Mouse (Mus musculus): ENCODE results near the gene Olfr523. TPM values are rescaled to one million over a fixed set of nuclear protein-coding genes. Genes with fewer than 3 reads are reported as not detected.
"Not testable (repeated sequence)": the region's sequence is repeated elsewhere in the genome, so short reads cannot be mapped to it uniquely, and the experiment has no call there.

The Olfr523 gene
- total RNA-seq (2021) = not detected
- long read RNA-seq, experiment 1 = 0 reads
- long read RNA-seq, experiment 2 = 0 reads

DNA sequence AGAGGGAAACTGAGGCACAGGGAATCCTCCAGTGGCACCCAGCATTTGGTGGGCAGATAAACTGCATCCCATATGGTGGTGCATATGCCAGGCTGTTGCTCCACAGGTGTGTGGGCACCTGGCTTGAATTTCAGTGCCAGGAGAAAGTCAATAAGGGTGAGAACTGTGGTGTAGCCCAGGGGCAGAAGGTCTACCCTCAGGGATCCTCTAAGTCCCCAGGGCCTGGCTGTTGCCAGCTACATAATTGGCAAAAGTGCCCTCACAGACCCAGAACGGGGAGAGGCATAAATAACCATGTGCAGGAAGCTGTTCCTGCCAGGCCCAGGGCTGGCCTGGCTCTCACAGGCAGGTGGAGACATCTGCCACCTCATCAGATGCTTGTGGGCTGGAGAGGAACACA is at the start of gene Olfr523:
Olfr523 (plus strand) TSS at position 282 of the 400 bp plus-strand sequence.
- no peak for DNase-seq
- no peak within 1 kb of the TSS for H3K27ac ChIP-seq
- TF ChIP-seq CTCF (IDR thresholded peaks at IDR 0.05) = no peak
- no peak within 1 kb of the TSS for H3K4me3 ChIP-seq
- intact Hi-C loops (cut with DNase I) = no loop called here

DNA sequence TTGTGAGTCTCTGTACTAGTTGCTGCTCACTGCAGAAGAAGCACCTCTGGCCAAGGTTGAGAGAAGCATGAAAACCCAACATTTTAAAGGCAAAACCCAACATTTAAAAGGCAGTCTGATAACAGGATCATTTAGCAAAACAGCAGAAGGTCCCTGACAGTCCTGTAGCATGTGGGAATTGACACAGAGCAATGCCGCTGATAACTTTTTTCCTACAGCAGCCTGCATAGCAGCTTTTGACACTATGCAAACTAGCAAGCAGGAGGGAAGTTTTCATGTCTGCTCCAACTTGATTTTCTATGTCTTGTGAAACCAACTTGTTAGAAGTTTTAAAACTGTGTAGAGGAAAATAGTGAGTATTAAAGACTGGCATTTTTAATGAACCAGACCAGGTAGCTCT is 48.6 kb upstream of the Olfr523 start:
- no peak for DNase-seq
- intact Hi-C loops (cut with DNase I) = loop anchor here (10.0 kb wide), 1 partner anchor 1200 kb away; no protein-coding TSS in a partner anchor
- H3K4me3 ChIP-seq = no peak overlapping the region
- no peak overlapping the region for H3K27ac ChIP-seq
- no peak for TF ChIP-seq CTCF (IDR thresholded peaks at IDR 0.05)

DNA sequence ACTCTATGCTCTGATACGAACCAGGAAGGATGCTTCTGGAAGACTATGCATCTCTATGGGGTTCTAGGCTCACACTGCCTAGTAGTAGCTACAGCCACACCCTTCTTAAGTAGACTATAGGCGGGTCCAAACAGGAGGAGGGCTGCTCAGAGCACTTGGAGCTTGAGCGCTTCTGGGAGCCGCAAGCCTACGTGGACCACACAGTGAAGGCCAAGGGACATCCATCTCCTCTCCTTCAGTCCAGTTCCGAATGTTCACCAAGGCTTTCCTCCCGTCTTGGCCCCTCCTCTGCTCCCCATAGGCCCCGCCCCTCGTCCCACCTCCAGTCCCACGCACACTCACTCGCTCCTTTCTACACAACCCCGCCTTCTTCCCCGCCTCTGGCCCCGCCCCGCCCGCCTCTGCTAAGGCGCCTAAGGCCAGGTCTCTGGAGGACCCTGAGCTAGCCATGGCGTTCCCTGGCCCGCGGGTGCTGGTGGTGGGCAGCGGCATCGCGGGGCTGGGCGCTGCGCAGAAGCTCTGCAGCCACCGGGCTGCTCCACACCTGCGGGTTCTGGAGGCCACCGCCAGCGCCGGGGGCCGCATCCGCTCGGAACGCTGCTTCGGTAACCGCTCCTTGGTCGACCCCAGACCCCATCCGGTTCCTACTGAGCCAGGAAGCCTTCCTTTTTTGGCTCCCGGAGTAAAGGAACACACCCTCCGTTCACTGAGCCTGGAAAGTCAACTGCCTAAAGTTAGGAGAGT is 47.6 kb upstream of the Olfr523 start:
- peak; percentile 96 for DNase-seq
- Histone ChIP-seq H3K27ac (peak overlapping the region; percentile 92), H3K4me3 (peak overlapping the region; percentile 95)
- intact Hi-C loops (cut with DNase I) = loop anchor here (10.0 kb wide), 1 partner anchor 1201 kb away; no protein-coding TSS in a partner anchor
- no peak for TF ChIP-seq CTCF (IDR thresholded peaks at IDR 0.05)

DNA sequence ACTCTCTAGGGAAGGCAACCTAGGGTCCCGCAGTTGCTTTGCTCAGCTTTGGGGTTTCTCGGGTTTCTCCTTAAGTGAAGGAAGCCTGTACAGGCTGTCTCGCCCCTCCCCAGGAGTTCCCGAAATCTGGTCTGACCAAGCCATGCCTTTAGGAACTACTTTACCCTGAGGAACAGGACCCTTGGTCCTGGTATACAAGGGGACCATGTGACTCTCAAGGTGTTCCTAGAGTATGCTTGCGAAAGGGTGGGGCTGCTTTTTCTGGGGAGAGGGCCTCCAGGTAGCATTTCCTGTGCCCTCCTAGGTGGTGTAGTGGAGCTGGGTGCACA is 47.0 kb upstream of the Olfr523 start:
- intact Hi-C loops (cut with DNase I) = loop anchor here (10.0 kb wide), 1 partner anchor 1201 kb away; no protein-coding TSS in a partner anchor
- Histone ChIP-seq H3K4me3 (peak overlapping the region; percentile 95), H3K27ac (peak overlapping the region; percentile 92)
- no peak for DNase-seq
- TF ChIP-seq CTCF (IDR thresholded peaks at IDR 0.05) = no peak

DNA sequence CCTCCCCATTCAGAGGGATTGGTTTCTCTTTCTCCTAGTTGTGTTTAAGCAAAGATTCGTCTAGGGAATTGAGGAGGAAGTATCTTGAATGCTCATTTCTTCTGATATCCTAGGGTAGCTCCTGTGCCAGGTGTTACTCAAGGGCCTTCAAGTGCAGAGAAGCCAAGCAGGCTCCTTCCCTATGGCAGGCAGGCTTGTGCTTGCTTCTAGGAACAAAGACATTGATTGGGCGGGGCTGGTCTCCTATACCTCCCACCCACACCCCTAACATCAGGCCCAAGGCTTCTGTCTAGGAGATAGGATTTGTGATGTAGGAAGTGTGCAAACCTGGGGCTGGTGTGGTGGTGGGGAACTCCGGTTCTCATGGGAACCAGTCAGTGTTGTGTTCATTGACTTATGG is 46.1 kb upstream of the Olfr523 start:
- Histone ChIP-seq H3K27ac (peak overlapping the region; percentile 16; the same call in 1 of the 2 replicates), H3K4me3 (peak overlapping the region; percentile 9; the same call in 1 of the 2 replicates)
- TF ChIP-seq CTCF (IDR thresholded peaks at IDR 0.05) = no peak
- no peak for DNase-seq
- intact Hi-C loops (cut with DNase I) = loop anchor here (10.0 kb wide), 1 partner anchor 1202 kb away; no protein-coding TSS in a partner anchor

DNA sequence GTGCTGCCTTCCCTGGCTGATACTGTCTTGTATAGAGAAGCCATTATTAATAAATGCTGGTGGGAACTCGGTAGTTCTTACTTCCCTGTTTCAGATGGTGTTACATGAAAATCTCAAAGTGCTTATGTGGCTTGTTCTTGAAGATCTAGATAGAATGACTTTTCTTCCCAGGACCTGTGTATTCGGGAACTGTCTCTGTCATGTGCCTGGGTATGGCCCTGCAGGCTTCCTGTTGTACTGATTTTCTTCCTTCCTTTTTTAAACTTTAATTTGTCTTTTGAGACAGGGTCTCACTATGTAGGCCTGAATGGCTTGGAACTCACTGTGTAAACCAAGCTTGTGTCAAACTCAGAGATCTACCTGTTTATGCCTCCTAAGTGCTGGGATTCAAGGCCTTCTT is 45.1 kb upstream of the Olfr523 start:
- no peak for TF ChIP-seq CTCF (IDR thresholded peaks at IDR 0.05)
- intact Hi-C loops (cut with DNase I) = loop anchor here (10.0 kb wide), 1 partner anchor 1203 kb away; no protein-coding TSS in a partner anchor
- DNase-seq = no peak
- no peak overlapping the region for H3K27ac ChIP-seq
- no peak overlapping the region for H3K4me3 ChIP-seq

DNA sequence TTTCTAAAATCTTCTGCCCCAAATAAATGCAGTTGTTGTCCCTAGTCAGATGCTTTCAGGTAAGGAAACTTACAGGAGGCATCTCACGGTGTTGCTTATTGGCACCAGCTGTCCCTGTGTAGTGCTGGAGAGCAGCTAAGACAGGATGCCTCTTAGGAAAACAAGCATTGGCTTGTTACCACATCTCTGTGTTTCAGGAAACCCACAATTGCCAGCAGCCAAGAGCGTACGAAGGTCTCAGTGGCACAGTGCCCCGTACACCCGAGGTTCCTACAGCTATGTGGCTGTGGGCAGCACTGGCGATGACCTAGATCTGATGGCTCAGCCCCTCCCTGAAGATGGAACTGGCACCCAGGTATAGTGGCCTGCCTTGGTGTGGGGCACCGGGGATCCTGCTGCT is 40.8 kb upstream of the Olfr523 start:
- H3K27ac ChIP-seq; H3K4me3 ChIP-seq; DNase-seq; intact Hi-C loops (cut with DNase I): not testable (repeated sequence)

DNA sequence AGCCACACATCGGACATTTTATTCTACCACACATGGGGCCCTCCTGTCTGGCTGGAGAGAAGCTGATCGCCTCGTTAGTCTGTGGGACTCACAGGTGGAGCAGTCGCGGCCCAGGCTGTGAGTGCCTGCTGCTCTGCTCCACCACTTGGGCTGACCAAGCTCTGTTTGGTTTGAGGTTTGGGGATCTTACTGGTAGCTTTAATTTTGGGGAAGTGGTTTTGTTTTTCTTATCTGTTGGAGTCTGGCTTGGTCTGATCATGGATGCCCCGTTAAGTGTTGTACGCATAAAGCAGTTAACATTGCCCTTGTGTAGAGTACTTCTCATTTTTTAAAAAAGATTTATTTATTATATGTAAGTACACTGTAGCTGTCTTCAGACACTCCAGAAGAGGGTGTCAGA is 39.0 kb upstream of the Olfr523 start:
- H3K27ac ChIP-seq; H3K4me3 ChIP-seq; DNase-seq; intact Hi-C loops (cut with DNase I): not testable (repeated sequence)

DNA sequence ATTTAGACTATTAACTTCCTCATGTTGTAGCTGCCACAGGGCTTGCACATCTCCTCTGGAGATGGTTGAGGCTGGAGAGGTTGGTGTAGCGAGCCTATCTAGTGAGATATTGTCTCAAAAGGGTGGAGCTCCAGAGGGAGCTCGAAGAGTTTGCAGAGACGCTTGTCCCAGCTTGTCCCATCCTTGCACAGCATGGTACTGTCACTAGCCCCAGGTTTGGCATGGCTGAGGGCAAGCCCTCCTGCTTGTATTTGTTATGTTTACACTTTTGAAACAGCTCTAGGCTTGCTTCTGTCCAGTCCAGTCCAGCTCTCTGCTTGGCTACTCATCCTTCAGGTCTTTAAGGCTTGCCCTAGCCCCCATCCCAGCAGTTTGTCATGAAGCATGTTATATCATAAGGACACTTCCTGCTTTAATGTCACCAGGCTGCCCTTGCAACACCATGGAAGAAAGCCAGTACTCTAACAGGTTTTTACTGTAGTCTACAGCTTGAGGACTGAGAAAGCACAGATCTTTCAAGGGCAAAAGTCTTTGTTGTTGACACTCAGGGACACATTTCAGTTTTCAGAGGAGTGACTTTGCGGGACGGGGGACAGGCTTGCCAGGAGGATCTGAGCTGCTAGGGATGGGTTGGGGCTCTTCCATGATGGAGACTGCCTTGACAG is 37.8 kb upstream of the Olfr523 start:
- intact Hi-C loops (cut with DNase I) = no loop called here
- TF ChIP-seq CTCF (IDR thresholded peaks at IDR 0.05) = no peak
- DNase-seq = no peak
- no peak overlapping the region for H3K27ac ChIP-seq
- no peak overlapping the region for H3K4me3 ChIP-seq

DNA sequence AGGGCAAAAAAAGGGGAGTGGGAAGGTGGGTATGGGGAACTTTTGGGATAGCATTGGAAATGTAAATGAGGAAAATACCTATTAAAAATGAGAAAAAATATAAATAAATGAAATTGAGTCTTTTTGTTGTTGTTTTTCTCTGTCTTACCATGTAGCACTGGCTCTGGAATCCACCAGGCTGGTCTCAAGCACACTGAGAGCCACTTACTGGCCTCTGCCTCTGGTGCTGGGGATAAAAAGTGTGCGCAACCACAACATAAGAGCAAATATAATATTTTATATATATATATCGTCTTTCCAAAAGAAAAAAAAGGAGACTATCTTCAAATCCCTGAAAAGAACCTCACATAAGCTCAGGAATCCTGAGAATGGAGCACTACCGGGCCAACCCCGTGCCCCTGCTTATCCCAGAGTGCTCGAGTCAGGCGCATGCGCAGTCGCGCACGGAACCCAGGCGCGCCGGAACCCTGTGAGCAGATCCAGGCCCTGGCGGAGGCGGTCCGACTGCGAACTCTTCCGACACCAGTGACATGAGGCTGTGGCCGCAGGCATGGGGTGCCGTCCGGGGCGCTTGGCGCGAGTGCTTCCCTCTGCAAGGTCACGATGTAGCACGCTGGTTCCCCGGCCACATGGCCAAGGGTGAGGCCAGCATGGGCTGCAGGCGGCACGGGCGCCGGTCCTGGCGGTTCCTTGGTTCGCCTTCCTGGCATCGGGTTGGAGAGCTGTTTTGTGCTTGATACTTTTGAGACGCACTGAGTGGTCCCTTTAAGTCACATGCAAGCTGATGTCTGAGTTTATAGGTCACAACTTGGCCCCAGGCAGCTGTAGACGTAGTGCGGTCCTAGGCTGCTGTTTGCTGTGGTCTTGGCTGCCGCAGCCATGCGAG is 35.6 kb upstream of the Olfr523 start, which contains the start of gene Mtg1:
Mtg1 (plus strand) TSS at position 430 of the 886 bp plus-strand sequence.
- Histone ChIP-seq H3K27ac (peak within 1 kb of the TSS; percentile 98), H3K4me3 (peak within 1 kb of the TSS; percentile 97)
- no peak for TF ChIP-seq CTCF (IDR thresholded peaks at IDR 0.05)
- peak; percentile 98 for DNase-seq
- intact Hi-C loops (cut with DNase I) = no loop called here

DNA sequence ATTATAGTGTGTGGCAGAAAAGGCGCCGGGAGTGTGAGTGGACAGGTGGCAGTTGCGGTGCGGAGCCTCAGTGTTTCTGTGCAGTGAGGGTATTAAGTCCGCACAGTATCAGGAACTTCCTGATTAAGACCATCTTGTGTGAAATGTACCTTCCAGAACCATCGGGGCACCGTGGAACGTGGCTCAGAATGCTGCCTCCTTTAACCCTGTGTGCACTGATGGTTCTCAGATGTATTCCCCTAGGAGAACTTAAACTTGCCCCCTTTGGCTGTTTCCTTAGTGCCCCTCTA is 35.1 kb upstream of the Olfr523 start:
- intact Hi-C loops (cut with DNase I) = no loop called here
- Histone ChIP-seq H3K4me3 (peak overlapping the region; percentile 97), H3K27ac (peak overlapping the region; percentile 98)
- no peak for DNase-seq
- no peak for TF ChIP-seq CTCF (IDR thresholded peaks at IDR 0.05)

DNA sequence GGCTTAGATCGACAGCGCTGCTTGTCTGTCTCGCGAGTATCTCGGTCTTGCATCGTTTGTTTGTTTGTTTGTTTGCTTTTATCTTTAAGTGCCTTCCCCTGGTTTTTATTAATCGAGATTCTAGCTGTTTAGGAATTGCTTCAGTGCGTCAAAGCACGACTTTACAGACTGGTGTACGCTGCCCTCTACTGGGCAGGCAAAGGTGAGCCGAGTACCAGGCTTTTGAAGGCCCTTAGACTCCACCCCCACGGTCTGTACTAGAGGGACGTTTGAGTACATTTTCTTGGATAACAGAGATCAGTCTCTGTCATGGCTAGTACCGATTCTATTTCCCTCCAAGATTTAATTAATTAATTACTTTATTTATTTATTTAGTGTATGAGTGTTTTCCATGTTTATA is 31.7 kb upstream of the Olfr523 start:
- Histone ChIP-seq H3K4me3 (no peak overlapping the region), H3K27ac (no peak overlapping the region)
- intact Hi-C loops (cut with DNase I) = loop anchor here (1.0 to 10.0 kb wide), 2 partner anchors 63 to 167 kb away; partner anchors contain the start of gene 6430531B16Rik
- peak; percentile 95 for TF ChIP-seq CTCF (IDR thresholded peaks at IDR 0.05)
- DNase-seq = peak; percentile 77
